Mouse (Mus musculus): ENCODE results near the gene Kcnc3. TPM values are rescaled to one million over a fixed set of nuclear protein-coding genes. Genes with fewer than 3 reads are reported as not detected.

The Kcnc3 gene
- polyA plus RNA-seq, 1 experiment from 2014 or later, result 0.36 TPM

GRCm38 (mm10) chr7:44589149-44589548, 1.3 kb upstream of the Kcnc3 start:
- H3K9ac ChIP-seq, result peak overlapping the region; percentile 6; the same call in 1 of the 2 replicates
- no peaks in the 10 kb centered on the region for H3K36me3 ChIP-seq
- ATAC-seq, result peak; percentile 56
- H3K4me1 ChIP-seq (replicated peaks), result peaks cover 32% of the 10 kb centered on the region
- under 1% methylated on average over 25 of the region's 33 CpGs for WGBS
- peaks cover 70% of the 10 kb centered on the region for H3K27me3 ChIP-seq (replicated peaks)
- peak overlapping the region; percentile 68 for H3K4me2 ChIP-seq (replicated peaks)
- no peaks in the 10 kb centered on the region for H3K9me3 ChIP-seq
- H3K27ac ChIP-seq, result no peak overlapping the region
- H3K4me3 ChIP-seq (replicated peaks), result peak overlapping the region; percentile 36

DNA sequence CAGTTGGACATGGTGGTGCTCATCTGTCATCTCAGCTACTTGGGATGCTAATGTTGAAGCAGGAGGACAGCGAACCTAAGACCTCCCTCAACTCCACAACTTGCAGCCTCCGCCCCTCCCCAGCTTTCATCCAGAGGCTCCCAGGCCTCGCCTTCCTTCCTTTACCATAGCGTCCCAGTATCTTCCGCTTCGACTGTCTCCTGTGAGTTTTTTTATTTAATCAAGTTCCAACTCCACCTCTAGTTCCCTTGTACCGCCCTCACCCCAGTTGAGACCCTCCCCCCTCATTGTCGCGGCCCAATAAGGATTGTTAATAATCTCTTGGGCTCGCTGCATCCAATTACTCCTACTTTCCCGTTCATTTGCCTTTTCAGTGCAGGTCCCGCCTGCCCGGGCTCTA, 518 bp upstream of the Kcnc3 start:
- Histone ChIP-seq H3K4me1 (replicated peaks) (peaks cover 32% of the 10 kb centered on the region), H3K27ac (no peak overlapping the region), H3K4me2 (replicated peaks) (peak overlapping the region; percentile 99), H3K27me3 (replicated peaks) (peaks cover 69% of the 10 kb centered on the region), H3K36me3 (no peaks in the 10 kb centered on the region), H3K4me3 (replicated peaks) (peak overlapping the region; percentile 58; the same call in 1 of the 2 replicates), H3K9ac (no peak overlapping the region), H3K9me3 (no peaks in the 10 kb centered on the region)
- ATAC-seq, result no peak
- WGBS, result 4% methylated on average over 13 of the region's 13 CpGs

DNA sequence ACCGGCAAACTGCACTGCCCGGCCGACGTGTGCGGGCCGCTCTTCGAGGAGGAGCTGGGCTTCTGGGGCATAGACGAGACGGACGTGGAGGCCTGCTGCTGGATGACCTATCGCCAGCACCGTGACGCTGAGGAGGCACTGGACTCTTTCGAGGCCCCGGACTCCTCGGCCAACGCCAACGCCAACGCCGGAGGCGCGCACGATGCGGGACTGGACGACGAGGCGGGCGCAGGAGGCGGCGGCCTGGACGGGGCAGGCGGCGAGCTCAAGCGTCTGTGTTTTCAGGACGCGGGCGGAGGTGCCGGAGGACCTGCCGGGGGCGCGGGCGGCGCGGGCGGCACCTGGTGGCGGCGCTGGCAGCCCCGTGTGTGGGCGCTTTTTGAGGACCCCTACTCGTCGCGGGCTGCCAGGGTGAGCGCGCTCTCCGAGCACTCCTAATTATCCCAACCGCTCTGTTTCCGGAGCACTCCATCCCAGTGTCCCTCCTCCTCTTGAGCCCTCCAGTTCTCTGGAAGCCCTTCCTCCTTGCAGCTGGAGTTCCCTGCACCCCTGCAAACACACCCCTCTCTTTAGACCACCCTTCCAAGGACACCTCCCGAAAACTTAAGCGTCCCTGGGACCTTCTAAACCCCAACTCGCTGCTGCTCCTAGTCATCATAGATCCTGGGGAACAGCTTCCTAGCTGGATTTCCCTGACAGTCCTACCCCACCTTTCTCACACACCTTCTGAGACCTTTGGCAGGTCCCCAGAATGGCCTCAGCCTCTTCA, 1.1 kb downstream of the Kcnc3 start:
- under 1% methylated on average over 59 of the region's 60 CpGs for WGBS
- Histone ChIP-seq H3K4me2 (replicated peaks) (peak overlapping the region; percentile 99), H3K36me3 (no peaks in the 10 kb centered on the region), H3K4me1 (replicated peaks) (peaks cover 32% of the 10 kb centered on the region), H3K27ac (no peak overlapping the region), H3K4me3 (replicated peaks) (peak overlapping the region; percentile 58), H3K27me3 (replicated peaks) (peaks cover 53% of the 10 kb centered on the region), H3K9me3 (no peaks in the 10 kb centered on the region), H3K9ac (peak overlapping the region; percentile 42; the same call in 1 of the 2 replicates)
- no peak for ATAC-seq

DNA sequence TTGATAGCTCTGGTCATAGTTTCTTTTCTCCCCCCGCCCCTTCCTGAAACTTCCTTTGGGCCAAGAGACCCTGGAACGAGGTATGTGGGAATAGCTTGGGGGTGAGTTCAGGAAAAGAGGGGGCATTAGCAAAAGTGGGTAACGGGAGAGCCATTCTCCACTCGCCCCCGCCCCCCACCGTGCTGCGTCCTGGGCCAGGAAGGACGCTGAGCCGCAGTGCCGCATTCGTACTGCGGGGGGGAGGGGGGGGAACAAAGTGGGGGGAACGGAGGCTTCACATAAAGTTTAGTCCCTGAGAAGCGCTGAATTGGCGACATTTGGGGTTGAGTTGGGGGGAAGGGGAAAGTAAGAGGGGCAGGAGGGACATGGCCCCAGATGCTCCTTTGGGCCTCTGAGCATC, 2.6 kb downstream of the Kcnc3 start:
- ATAC-seq, result no peak
- Histone ChIP-seq H3K27ac (no peak overlapping the region), H3K36me3 (no peaks in the 10 kb centered on the region), H3K4me2 (replicated peaks) (no peak overlapping the region), H3K27me3 (replicated peaks) (peaks cover 38% of the 10 kb centered on the region), H3K9me3 (no peaks in the 10 kb centered on the region), H3K4me1 (replicated peaks) (peaks cover 28% of the 10 kb centered on the region), H3K9ac (no peak overlapping the region), H3K4me3 (replicated peaks) (no peak overlapping the region)
- WGBS, result 6% methylated on average over 15 of the region's 15 CpGs

GRCm38 (mm10) chr7:44593775-44594174, 3.3 kb downstream of the Kcnc3 start:
- WGBS, result under 1% methylated on average over 22 of the region's 22 CpGs
- H3K4me2 ChIP-seq (replicated peaks), result peak overlapping the region; percentile 41
- H3K27me3 ChIP-seq (replicated peaks), result peaks cover 35% of the 10 kb centered on the region
- peak; percentile 37 for ATAC-seq
- H3K36me3 ChIP-seq, result no peaks in the 10 kb centered on the region
- no peak overlapping the region for H3K9ac ChIP-seq
- H3K4me1 ChIP-seq (replicated peaks), result peaks cover 24% of the 10 kb centered on the region
- H3K4me3 ChIP-seq (replicated peaks), result no peak overlapping the region
- H3K27ac ChIP-seq, result no peak overlapping the region
- H3K9me3 ChIP-seq, result no peaks in the 10 kb centered on the region

DNA sequence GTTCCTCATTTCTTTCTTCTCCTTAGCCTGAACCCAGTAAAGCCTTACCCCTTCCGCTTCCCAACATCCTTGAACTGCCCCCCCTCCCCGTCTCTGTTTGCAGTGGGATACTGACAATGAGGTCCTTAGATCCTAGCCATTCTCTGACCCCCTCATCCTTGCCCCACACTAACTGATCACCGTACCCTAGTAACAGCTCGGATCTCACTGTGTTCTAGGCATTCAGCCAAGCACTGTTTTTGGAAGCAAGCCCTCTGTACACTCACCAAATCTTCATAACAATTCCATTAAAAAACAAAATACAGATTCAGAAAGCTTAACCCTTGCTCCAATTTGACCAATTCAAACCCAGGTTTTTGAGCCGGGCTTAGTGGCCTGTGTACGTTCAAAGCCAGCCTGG, 3.8 kb downstream of the Kcnc3 start:
- H3K9ac ChIP-seq, result no peak overlapping the region
- H3K4me1 ChIP-seq (replicated peaks), result peaks cover 24% of the 10 kb centered on the region
- peaks cover 35% of the 10 kb centered on the region for H3K27me3 ChIP-seq (replicated peaks)
- H3K4me2 ChIP-seq (replicated peaks), result peak overlapping the region; percentile 41; the same call in 1 of the 2 replicates
- H3K9me3 ChIP-seq, result no peaks in the 10 kb centered on the region
- no peaks in the 10 kb centered on the region for H3K36me3 ChIP-seq
- no peak overlapping the region for H3K4me3 ChIP-seq (replicated peaks)
- no peak for ATAC-seq
- 61% methylated on average over 6 of the region's 6 CpGs for WGBS
- H3K27ac ChIP-seq, result no peak overlapping the region

- WGBS, result 89% methylated on average over 20 of the region's 20 CpGs
- Histone ChIP-seq H3K9ac (no peak overlapping the region), H3K4me2 (replicated peaks) (no peak overlapping the region), H3K4me3 (replicated peaks) (no peak overlapping the region), H3K36me3 (no peaks in the 10 kb centered on the region), H3K4me1 (replicated peaks) (peaks cover 20% of the 10 kb centered on the region), H3K27me3 (replicated peaks) (peaks cover 35% of the 10 kb centered on the region), H3K27ac (no peak overlapping the region), H3K9me3 (no peaks in the 10 kb centered on the region)
- ATAC-seq, result no peak
These were observed 4.7 kb downstream of the Kcnc3 start for GRCm38 (mm10) chr7:44595131-44595561.

GRCm38 (mm10) chr7:44596051-44596450, 5.6 kb downstream of the Kcnc3 start:
- no peak overlapping the region for H3K9ac ChIP-seq
- no peak overlapping the region for H3K27ac ChIP-seq
- no peaks in the 10 kb centered on the region for H3K36me3 ChIP-seq
- no peaks in the 10 kb centered on the region for H3K9me3 ChIP-seq
- peaks cover 12% of the 10 kb centered on the region for H3K4me1 ChIP-seq (replicated peaks)
- H3K27me3 ChIP-seq (replicated peaks), result peaks cover 36% of the 10 kb centered on the region
- WGBS, result 88% methylated on average over 6 of the region's 6 CpGs
- ATAC-seq, result no peak
- H3K4me3 ChIP-seq (replicated peaks), result no peak overlapping the region
- H3K4me2 ChIP-seq (replicated peaks), result no peak overlapping the region

GRCm38 (mm10) chr7:44596996-44597538, 6.6 kb downstream of the Kcnc3 start:
- no peaks in the 10 kb centered on the region for H3K9me3 ChIP-seq
- 35% methylated on average over 5 of the region's 5 CpGs for WGBS
- H3K27me3 ChIP-seq (replicated peaks), result peaks cover 36% of the 10 kb centered on the region
- H3K36me3 ChIP-seq, result no peaks in the 10 kb centered on the region
- no peak overlapping the region for H3K4me3 ChIP-seq (replicated peaks)
- no peak overlapping the region for H3K27ac ChIP-seq
- ATAC-seq, result no peak
- H3K4me1 ChIP-seq (replicated peaks), result 0 out of 2 replicates have a peak, but pooled peaks cover 2% of the 10 kb centered on the region
- H3K9ac ChIP-seq, result no peak overlapping the region
- no peak overlapping the region for H3K4me2 ChIP-seq (replicated peaks)

- no peak overlapping the region for H3K4me2 ChIP-seq (replicated peaks)
- 94% methylated on average over 4 of the region's 4 CpGs for WGBS
- H3K9ac ChIP-seq, result no peak overlapping the region
- no peak for ATAC-seq
- no peaks in the 10 kb centered on the region for H3K36me3 ChIP-seq
- H3K9me3 ChIP-seq, result no peaks in the 10 kb centered on the region
- H3K27me3 ChIP-seq (replicated peaks), result peaks cover 36% of the 10 kb centered on the region
- no peak overlapping the region for H3K27ac ChIP-seq
- 0 out of 2 replicates have a peak, but pooled peaks cover 2% of the 10 kb centered on the region for H3K4me1 ChIP-seq (replicated peaks)
- no peak overlapping the region for H3K4me3 ChIP-seq (replicated peaks)
These were observed 7.2 kb downstream of the Kcnc3 start for GRCm38 (mm10) chr7:44597666-44598065.

DNA sequence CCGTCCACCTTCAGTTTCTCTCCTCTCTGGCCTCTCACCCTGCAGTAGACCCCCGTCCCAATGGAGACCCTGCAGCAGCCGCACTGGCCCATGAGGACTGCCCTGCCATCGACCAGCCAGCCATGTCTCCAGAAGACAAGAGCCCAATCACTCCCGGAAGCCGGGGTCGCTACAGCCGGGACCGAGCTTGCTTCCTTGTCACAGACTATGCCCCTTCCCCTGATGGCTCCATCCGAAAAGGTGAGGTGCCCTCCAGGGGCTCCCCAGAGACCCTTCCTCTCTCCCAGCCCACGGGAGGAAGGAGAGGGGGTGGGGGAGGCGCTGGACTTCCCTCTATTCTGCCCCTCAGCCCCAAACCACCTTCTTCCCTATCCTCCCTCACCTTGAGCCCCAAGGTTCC, 7.9 kb downstream of the Kcnc3 start:
- Histone ChIP-seq H3K4me3 (replicated peaks) (no peak overlapping the region), H3K9me3 (no peaks in the 10 kb centered on the region), H3K4me2 (replicated peaks) (no peak overlapping the region), H3K27ac (no peak overlapping the region), H3K36me3 (no peaks in the 10 kb centered on the region), H3K9ac (no peak overlapping the region), H3K27me3 (replicated peaks) (peaks cover 35% of the 10 kb centered on the region), H3K4me1 (replicated peaks) (0 out of 2 replicates have a peak, but pooled peaks cover 2% of the 10 kb centered on the region)
- ATAC-seq, result no peak
- 78% methylated on average over 12 of the region's 12 CpGs for WGBS

DNA sequence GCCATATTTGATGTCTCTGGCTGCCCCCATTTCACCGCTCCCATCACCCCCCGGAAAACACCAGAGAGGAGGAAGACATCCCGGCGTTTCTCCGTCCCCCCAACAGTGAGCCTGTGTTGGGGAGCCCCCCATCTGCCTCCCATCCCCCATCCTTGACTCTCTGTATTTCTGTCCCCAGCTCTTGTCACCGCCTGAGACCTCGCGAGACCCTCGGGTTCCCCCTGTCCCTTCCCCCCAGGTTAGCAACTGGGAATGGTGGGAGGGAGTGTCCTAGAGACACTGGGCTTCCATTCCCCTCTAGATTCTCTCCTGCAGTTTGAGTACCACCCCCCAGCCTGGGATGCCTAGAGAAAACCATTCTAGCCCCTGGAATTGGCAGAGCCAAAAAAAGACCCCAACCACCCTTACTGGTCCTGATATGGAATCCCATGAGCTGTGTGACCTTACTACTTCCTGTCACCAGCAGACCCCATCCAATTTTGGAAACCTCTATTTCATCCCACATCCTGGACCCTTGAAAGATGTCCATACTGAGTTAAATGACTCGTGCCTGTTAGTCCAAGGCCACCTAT, 10.3 kb downstream of the Kcnc3 start:
- WGBS, result 84% methylated on average over 10 of the region's 10 CpGs
- no peak overlapping the region for H3K4me3 ChIP-seq (replicated peaks)
- no peak for ATAC-seq
- H3K9ac ChIP-seq, result no peak overlapping the region
- no peaks in the 10 kb centered on the region for H3K36me3 ChIP-seq
- H3K27me3 ChIP-seq (replicated peaks), result peaks cover 51% of the 10 kb centered on the region
- no peak overlapping the region for H3K4me2 ChIP-seq (replicated peaks)
- no peak overlapping the region for H3K27ac ChIP-seq
- no peaks in the 10 kb centered on the region; the same call in 1 of the 2 replicates for H3K4me1 ChIP-seq (replicated peaks)
- no peaks in the 10 kb centered on the region for H3K9me3 ChIP-seq
